Mouse (Mus musculus) limb, embryonic 13.5 days (tissue): ENCODE results near the gene Slc25a33. TPM values are rescaled to one million over a fixed set of nuclear protein-coding genes. Genes with fewer than 3 reads are reported as not detected.
A peak's percentile ranks its signal among the peaks of the same experiment; 100 is the strongest.
"Not testable (repeated sequence)": the region's sequence is repeated elsewhere in the genome, so short reads cannot be mapped to it uniquely, and the experiment has no call there.

Experiments
- ATAC-seq: fragments of 200-750 bp; cut with Nextera tagmentation; 2 replicates; pipeline ENCODE4 v1.8.0; 2017; ENCODE audit warnings: low read depth, moderate number of reproducible peaks, moderate TSS enrichment; ENCODE audit not compliant: low FRiP score
- H3K27ac ChIP-seq: fragments of 300-500 bp; sonication (generic); 2 replicates; pipeline ENCODE4 v1.5.1; 2015; ENCODE audit warnings: inconsistent platforms, mild to moderate bottlenecking, moderate library complexity
- H3K27me3 ChIP-seq: fragments of 300-500 bp; sonication (generic); 2 replicates; pipeline ENCODE4 v1.6.1; 2015; ENCODE audit warnings: mild to moderate bottlenecking, inconsistent platforms
- H3K36me3 ChIP-seq: fragments of 300-500 bp; sonication (generic); 2 replicates; pipeline ENCODE4 v1.6.1; 2015; ENCODE audit warnings: inconsistent platforms, mild to moderate bottlenecking, moderate library complexity
- H3K4me1 ChIP-seq: fragments of 300-500 bp; sonication (generic); 2 replicates; pipeline ENCODE4 v1.6.1; 2015; ENCODE audit warnings: inconsistent platforms
- H3K4me2 ChIP-seq: fragments of 300-500 bp; sonication (generic); replicated peaks from 2 replicates; pipeline ENCODE4 v1.6.1; 2015; ENCODE audit warnings: inconsistent platforms, mild to moderate bottlenecking, moderate library complexity
- H3K4me3 ChIP-seq: fragments of 300-500 bp; sonication (generic); 2 replicates; pipeline ENCODE4 v1.5.1; 2015; ENCODE audit warnings: moderate library complexity, mild to moderate bottlenecking, inconsistent platforms
- H3K9ac ChIP-seq: fragments of 300-500 bp; sonication (generic); 2 replicates; pipeline ENCODE4 v1.6.1; 2015; ENCODE audit warnings: mild to moderate bottlenecking, inconsistent platforms
- H3K9me3 ChIP-seq: fragments of 300-500 bp; sonication (generic); 2 replicates; pipeline ENCODE4 v1.6.1; 2016; ENCODE audit warnings: inconsistent platforms
- WGBS: fragments of 180-500 bp; shearing (Covaris S2); methylation state at CpG from one replicate; pipeline ENCODE4 v1.1.7; 2015; 5-methylcytosine and 5-hydroxymethylcytosine counted together
- polyA plus RNA-seq: library from polyadenylated mRNA; unstranded; fragments of >200 nt; fragmentation: Nextera tagmentation; extraction: Ambion mirVana; gene quantifications from 2 replicates; pipeline ENCODE4 v1.2.1, GENCODE M21; 2015

Gene Slc25a33
- polyA plus RNA-seq, 1 experiment from 2014 or later: 14.4 TPM

GRCm38 (mm10) chr4:149777126-149777525 lies 3.0 kb upstream of the Slc25a33 start:
- Histone ChIP-seq H3K9me3 (no peaks in the 10 kb centered on the region), H3K36me3 (no peaks in the 10 kb centered on the region), H3K27me3 (no peaks in the 10 kb centered on the region), H3K4me2 (no peak overlapping the region), H3K4me1 (peaks cover 11% of the 10 kb centered on the region), H3K27ac (no peak overlapping the region), H3K4me3 (no peak overlapping the region), H3K9ac (no peak overlapping the region)
- no peak for ATAC-seq
- 84% methylated on average over 9 of the region's 9 CpGs for WGBS

GRCm38 (mm10) chr4:149775760-149776362 lies 1.8 kb upstream of the Slc25a33 start:
- 40% methylated on average over 8 of the region's 8 CpGs for WGBS
- Histone ChIP-seq H3K36me3 (no peaks in the 10 kb centered on the region), H3K9me3 (no peaks in the 10 kb centered on the region), H3K4me1 (peaks cover 13% of the 10 kb centered on the region), H3K4me3 (no peak overlapping the region), H3K9ac (no peak overlapping the region), H3K27ac (no peak overlapping the region), H3K27me3 (no peaks in the 10 kb centered on the region), H3K4me2 (no peak overlapping the region)
- ATAC-seq: no peak

GRCm38 (mm10) chr4:149775330-149775729 lies 1.3 kb upstream of the Slc25a33 start:
- 75% methylated on average over 7 of the region's 7 CpGs for WGBS
- peaks cover 13% of the 10 kb centered on the region for H3K4me1 ChIP-seq
- no peak overlapping the region for H3K9ac ChIP-seq
- no peak for ATAC-seq
- no peaks in the 10 kb centered on the region for H3K27me3 ChIP-seq
- H3K27ac ChIP-seq: no peak overlapping the region
- H3K36me3 ChIP-seq: no peaks in the 10 kb centered on the region
- no peak overlapping the region for H3K4me3 ChIP-seq
- H3K4me2 ChIP-seq: no peak overlapping the region
- no peaks in the 10 kb centered on the region for H3K9me3 ChIP-seq

DNA sequence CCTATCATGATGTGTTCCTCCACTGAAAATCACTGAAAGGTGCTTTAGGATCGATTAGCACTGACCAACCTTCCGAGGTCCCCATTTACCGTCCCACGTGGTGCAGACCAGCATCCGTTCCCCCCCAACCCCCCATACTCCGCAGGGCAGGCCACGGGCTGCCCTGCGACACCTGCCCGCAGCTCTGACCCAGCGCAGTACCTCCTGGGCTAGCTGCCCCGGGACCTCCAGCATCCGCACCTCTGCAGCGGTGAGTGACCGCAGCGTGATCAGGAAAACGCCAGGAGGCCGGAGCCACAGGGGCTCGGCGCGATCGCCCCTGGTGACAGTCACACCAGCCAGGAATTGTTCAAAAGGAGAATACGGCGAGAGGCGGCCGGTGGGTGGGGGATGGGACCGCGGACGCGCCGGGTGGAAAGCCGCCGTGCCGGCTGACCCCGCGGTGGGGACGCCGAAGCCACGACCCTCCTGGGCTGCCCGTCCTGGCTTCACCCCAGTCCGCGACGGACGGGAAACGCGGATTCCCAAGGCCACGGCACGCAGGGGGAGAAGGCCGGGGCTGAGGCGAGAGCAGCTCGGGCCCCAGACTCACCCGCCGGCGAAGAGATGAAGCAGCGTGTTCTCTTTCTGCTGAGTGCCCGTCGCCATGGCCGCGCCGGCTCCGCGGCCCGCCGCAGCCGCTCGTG lies 526 bp downstream of the Slc25a33 start:
- Histone ChIP-seq H3K9me3 (no peaks in the 10 kb centered on the region), H3K27me3 (no peaks in the 10 kb centered on the region), H3K4me2 (peak overlapping the region; percentile 99), H3K4me1 (peaks cover 13% of the 10 kb centered on the region), H3K27ac (peak overlapping the region; percentile 77; the same call in 1 of the 2 replicates), H3K9ac (peak overlapping the region; percentile 88), H3K36me3 (no peaks in the 10 kb centered on the region), H3K4me3 (peak overlapping the region; percentile 85)
- WGBS: 0% methylated on average over 55 of the region's 65 CpGs
- ATAC-seq: peak; percentile 61

GRCm38 (mm10) chr4:149772394-149772793 lies 1.7 kb downstream of the Slc25a33 start:
- H3K36me3 ChIP-seq: no peaks in the 10 kb centered on the region
- peak overlapping the region; percentile 85; the same call in 1 of the 2 replicates for H3K4me3 ChIP-seq
- no peaks in the 10 kb centered on the region for H3K9me3 ChIP-seq
- H3K27me3 ChIP-seq: no peaks in the 10 kb centered on the region
- H3K4me2 ChIP-seq: peak overlapping the region; percentile 99
- no peak overlapping the region for H3K27ac ChIP-seq
- H3K4me1 ChIP-seq: peaks cover 13% of the 10 kb centered on the region
- no peak for ATAC-seq
- H3K9ac ChIP-seq: no peak overlapping the region
- 9% methylated on average over 2 of the region's 2 CpGs for WGBS

- Histone ChIP-seq H3K9me3 (no peaks in the 10 kb centered on the region), H3K27ac (no peak overlapping the region), H3K27me3 (no peaks in the 10 kb centered on the region), H3K4me3 (no peak overlapping the region), H3K36me3 (peaks cover 19% of the 10 kb centered on the region), H3K9ac (no peak overlapping the region), H3K4me1 (no peaks in the 10 kb centered on the region), H3K4me2 (no peak overlapping the region)
- ATAC-seq: no peak
- WGBS: 90% methylated on average over 5 of the region's 5 CpGs
Observed at GRCm38 (mm10) chr4:149765201-149765600, 8.9 kb downstream of the Slc25a33 start.

GRCm38 (mm10) chr4:149763335-149763734 lies 10.7 kb downstream of the Slc25a33 start:
- Histone ChIP-seq H3K4me2 (no peak overlapping the region), H3K9me3 (no peaks in the 10 kb centered on the region), H3K36me3 (peaks cover 26% of the 10 kb centered on the region), H3K27me3 (no peaks in the 10 kb centered on the region), H3K9ac (no peak overlapping the region), H3K4me1 (0 out of 2 replicates have a peak, but pooled peaks cover 3% of the 10 kb centered on the region), H3K4me3 (no peak overlapping the region), H3K27ac (no peak overlapping the region)
- WGBS: 86% methylated on average over 2 of the region's 2 CpGs
- ATAC-seq: no peak

DNA sequence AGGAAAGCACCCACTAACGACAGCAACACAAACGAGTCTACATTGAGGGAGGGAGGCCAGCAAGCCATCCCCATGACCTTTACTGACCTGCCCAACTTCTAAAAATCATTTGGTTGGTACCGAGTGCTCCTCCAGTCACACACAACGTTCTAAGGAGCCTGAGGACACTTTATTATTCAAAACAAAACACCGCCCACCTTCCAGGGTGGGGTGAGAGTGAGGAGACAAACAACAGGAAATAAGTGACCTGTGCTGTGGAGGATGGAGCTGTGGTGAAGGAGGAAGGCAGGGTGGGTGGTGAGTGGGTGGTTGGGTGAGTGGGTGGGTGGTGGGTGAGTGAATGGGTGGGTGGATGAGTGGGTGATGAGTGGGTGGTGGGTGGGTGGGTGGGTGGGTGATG lies 14.6 kb downstream of the Slc25a33 start:
- Histone ChIP-seq H3K27me3 (no peaks in the 10 kb centered on the region), H3K9ac (no peak overlapping the region), H3K4me3 (no peak overlapping the region), H3K9me3 (no peaks in the 10 kb centered on the region), H3K4me1 (0 out of 2 replicates have a peak, but pooled peaks cover 3% of the 10 kb centered on the region), H3K4me2 (no peak overlapping the region), H3K36me3 (peaks cover 33% of the 10 kb centered on the region), H3K27ac (no peak overlapping the region)
- 60% methylated on average over 5 of the region's 5 CpGs for WGBS
- ATAC-seq: no peak

- H3K4me2 ChIP-seq: no peak overlapping the region
- no peaks in the 10 kb centered on the region for H3K27me3 ChIP-seq
- H3K36me3 ChIP-seq: peaks cover 41% of the 10 kb centered on the region
- H3K9ac ChIP-seq: no peak overlapping the region
- no peak overlapping the region for H3K4me3 ChIP-seq
- no peak overlapping the region for H3K27ac ChIP-seq
- H3K9me3 ChIP-seq: no peaks in the 10 kb centered on the region
- WGBS: 87% methylated on average over 6 of the region's 6 CpGs
- 0 out of 2 replicates have a peak, but pooled peaks cover 3% of the 10 kb centered on the region for H3K4me1 ChIP-seq
- ATAC-seq: no peak
Observed at GRCm38 (mm10) chr4:149758423-149758822, 15.7 kb downstream of the Slc25a33 start.

- H3K9ac ChIP-seq, H3K4me3 ChIP-seq, H3K27me3 ChIP-seq, H3K4me2 ChIP-seq, H3K27ac ChIP-seq, H3K9me3 ChIP-seq, ATAC-seq: not testable (repeated sequence)
- WGBS: 92% methylated on average over 7 of the region's 7 CpGs
- H3K4me1 ChIP-seq: peaks cover 11% of the 10 kb centered on the region
- peaks cover 38% of the 10 kb centered on the region for H3K36me3 ChIP-seq
Observed at GRCm38 (mm10) chr4:149756546-149756945, 17.5 kb downstream of the Slc25a33 start.

DNA sequence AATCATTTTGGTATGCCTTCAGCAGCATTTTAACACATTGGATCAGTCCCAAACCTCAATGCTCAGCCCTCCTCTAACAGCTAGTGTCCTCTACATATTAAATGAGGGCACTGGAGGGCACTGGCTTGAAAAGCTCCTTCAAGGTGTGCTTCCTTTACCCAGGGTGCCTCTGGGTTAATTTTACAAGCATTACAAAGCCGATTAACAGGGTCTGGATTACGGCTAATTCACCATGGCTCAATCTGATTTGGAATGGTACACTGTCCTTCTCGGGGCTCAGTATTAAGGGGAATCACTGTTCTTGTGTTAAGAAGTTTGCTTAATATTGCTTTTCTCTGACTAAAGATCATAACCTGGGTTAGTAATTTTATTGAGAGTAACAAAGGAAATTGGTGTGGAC lies 21.2 kb downstream of the Slc25a33 start:
- Histone ChIP-seq H3K9me3 (no peaks in the 10 kb centered on the region), H3K36me3 (peaks cover 26% of the 10 kb centered on the region), H3K4me2 (no peak overlapping the region), H3K27ac (no peak overlapping the region), H3K27me3 (no peaks in the 10 kb centered on the region), H3K4me1 (peaks cover 7% of the 10 kb centered on the region), H3K4me3 (no peak overlapping the region), H3K9ac (no peak overlapping the region)
- WGBS: 49% methylated on average over 3 of the region's 3 CpGs
- no peak for ATAC-seq

DNA sequence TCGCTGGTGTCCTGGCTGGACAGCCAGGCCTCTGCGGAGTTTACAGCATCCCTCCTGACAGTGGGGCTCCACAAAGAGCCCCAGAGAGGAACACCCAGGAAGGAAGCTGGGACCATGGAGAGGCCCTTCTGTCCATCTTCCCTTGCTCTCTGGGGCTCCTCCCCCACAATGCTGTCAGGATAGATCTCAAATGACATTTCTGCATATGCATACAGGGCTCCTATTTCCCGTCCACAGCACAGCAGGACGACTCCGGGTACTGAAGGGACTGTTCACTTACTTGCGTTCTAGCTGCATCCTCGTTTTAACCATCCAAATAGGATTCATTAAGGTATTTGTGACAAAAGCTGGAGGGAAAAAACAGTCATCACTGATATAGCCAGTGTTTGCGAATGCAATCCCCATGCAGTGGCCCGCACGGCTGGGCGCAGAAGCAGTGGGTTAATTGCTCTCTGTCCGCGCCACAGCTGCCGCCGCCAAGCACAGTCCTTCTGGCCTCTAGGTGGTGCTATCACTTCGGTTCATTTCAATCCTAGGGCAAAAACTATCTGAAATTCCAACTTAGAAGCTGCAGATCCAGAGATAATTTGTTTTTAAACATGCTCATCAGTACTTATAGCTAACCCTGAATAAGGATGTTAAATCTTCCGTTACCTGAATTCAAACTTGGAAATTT lies 21.8 kb downstream of the Slc25a33 start:
- 28% methylated on average over 17 of the region's 17 CpGs for WGBS
- no peak overlapping the region for H3K4me3 ChIP-seq
- peaks cover 26% of the 10 kb centered on the region for H3K36me3 ChIP-seq
- no peak overlapping the region for H3K9ac ChIP-seq
- H3K27me3 ChIP-seq: no peaks in the 10 kb centered on the region
- peak overlapping the region; percentile 35 for H3K4me2 ChIP-seq
- H3K4me1 ChIP-seq: peaks cover 7% of the 10 kb centered on the region
- H3K27ac ChIP-seq: no peak overlapping the region
- no peak for ATAC-seq
- no peaks in the 10 kb centered on the region for H3K9me3 ChIP-seq
